Mouse (Mus musculus) midbrain, embryonic 16.5 days (tissue): Measurements from ENCODE around the gene 4931429L15Rik. TPM values are rescaled to one million over a fixed set of nuclear protein-coding genes. Genes with fewer than 3 reads are reported as not detected.
A peak's percentile ranks its signal among the peaks of the same experiment; 100 is the strongest.

Experiments used
- ATAC-seq: fragments of 200-750 bp; cut with Nextera tagmentation; 2 replicates; pipeline ENCODE4 v1.8.0; 2017; ENCODE audit warnings: moderate TSS enrichment
- H3K27ac ChIP-seq: fragments of 300-500 bp; sonication (generic); 2 replicates; pipeline ENCODE4 v1.5.1; 2014; ENCODE audit warnings: mild to moderate bottlenecking, low read length, mixed read lengths
- H3K27me3 ChIP-seq: fragments of 300-500 bp; sonication (generic); 2 replicates; pipeline ENCODE4 v1.6.1; 2014; ENCODE audit warnings: low read depth, low read length, mixed read lengths; ENCODE audit not compliant: control insufficient read depth, insufficient read depth
- H3K36me3 ChIP-seq: fragments of 300-500 bp; sonication (generic); 2 replicates; pipeline ENCODE4 v1.6.1; 2014; ENCODE audit warnings: mild to moderate bottlenecking, low read length, moderate library complexity, mixed read lengths; ENCODE audit not compliant: control insufficient read depth, insufficient read depth
- H3K4me1 ChIP-seq: fragments of 300-500 bp; sonication (generic); 2 replicates; pipeline ENCODE4 v1.6.1; 2014; ENCODE audit warnings: mild to moderate bottlenecking, low read length, mixed read lengths; ENCODE audit not compliant: control insufficient read depth, insufficient read depth
- H3K4me2 ChIP-seq: fragments of 300-500 bp; sonication (generic); 2 replicates; pipeline ENCODE4 v1.6.1; 2014; ENCODE audit warnings: mild to moderate bottlenecking, low read length, mixed read lengths
- H3K4me3 ChIP-seq: fragments of 300-500 bp; sonication (generic); 2 replicates; pipeline ENCODE4 v1.5.1; 2014; ENCODE audit warnings: low read depth, mild to moderate bottlenecking, low read length, moderate library complexity, mixed read lengths
- H3K9ac ChIP-seq: fragments of 300-500 bp; sonication (generic); 2 replicates; pipeline ENCODE4 v1.6.1; 2014; ENCODE audit warnings: low read depth, low read length, mixed read lengths
- H3K9me3 ChIP-seq: fragments of 300-500 bp; sonication (generic); replicated peaks from 2 replicates; pipeline ENCODE4 v1.6.1; 2014; ENCODE audit warnings: mild to moderate bottlenecking, low read length, mixed read lengths; ENCODE audit not compliant: control insufficient read depth, poor library complexity, severe bottlenecking
- WGBS: fragments of 180-500 bp; shearing (Covaris S2); extraction: QIAGEN DNeasy Blood & Tissue Kit; methylation state at CpG from one replicate; pipeline ENCODE4 v1.1.7; 2014; 5-methylcytosine and 5-hydroxymethylcytosine counted together
- polyA plus RNA-seq: library from polyadenylated mRNA; unstranded; fragments of >200 nt; fragmentation: Nextera tagmentation; extraction: Ambion mirVana; gene quantifications from 2 replicates; pipeline ENCODE4 v1.2.1, GENCODE M21; 2015

The 4931429L15Rik gene
- polyA plus RNA-seq, 1 experiment from 2014 or later, result not detected

DNA sequence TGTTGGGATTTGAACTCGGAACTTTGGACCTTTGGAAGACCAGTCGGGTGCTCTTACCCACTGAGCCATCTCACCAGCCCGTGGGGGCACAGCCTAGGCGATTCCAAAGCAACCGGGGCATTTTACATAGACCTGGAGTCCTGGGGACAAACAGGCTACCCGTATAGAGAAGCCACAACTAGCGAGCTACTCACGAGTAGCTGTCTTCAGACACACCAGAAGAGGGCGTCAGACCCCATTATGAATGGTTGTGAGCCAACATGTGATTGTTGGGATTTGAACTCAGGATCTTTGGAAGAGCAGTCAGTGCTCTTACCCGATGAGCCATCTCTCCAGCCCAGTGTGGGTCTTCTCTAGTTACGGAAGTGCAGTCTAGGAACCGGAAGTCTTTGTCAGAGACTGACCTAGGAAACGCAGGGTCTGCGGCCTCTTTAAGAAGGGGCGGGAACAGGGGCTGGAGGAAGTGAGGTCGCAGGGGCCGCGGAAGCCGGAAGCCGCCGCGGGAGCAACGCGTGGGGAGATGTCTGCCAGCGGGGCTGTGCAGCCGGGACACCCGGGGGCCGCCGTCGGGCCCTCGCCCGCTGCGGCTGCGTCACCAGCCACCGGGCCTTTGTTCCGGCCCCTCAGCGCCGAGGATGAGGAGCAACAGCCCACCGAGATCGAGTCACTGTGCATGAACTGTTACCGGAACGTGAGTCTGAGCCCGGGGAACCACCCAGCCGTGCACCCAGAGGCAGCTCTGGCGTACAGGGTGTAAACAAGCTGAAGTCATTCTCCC lies 46.9 kb downstream of the 4931429L15Rik start, which contains the start of gene Zpr1:
Gene Zpr1, plus strand, starts transcription at position 388 of the 778 bp plus-strand sequence.
- Histone ChIP-seq H3K4me2 (peak within 1 kb of the TSS; percentile 80), H3K27ac (peak within 1 kb of the TSS; percentile 59), H3K4me3 (peak within 1 kb of the TSS; percentile 72), H3K36me3 (peaks cover 23% of the 10 kb centered on the region), H3K27me3 (peaks cover 15% of the 10 kb centered on the region), H3K9me3 (no peaks in the 10 kb centered on the region), H3K9ac (peak within 1 kb of the TSS; percentile 74), H3K4me1 (peaks cover 6% of the 10 kb centered on the region)
- ATAC-seq, result peak; percentile 97
- whole genome bisulfite sequencing, result 5% methylated on average over 42 of the region's 45 CpGs

DNA sequence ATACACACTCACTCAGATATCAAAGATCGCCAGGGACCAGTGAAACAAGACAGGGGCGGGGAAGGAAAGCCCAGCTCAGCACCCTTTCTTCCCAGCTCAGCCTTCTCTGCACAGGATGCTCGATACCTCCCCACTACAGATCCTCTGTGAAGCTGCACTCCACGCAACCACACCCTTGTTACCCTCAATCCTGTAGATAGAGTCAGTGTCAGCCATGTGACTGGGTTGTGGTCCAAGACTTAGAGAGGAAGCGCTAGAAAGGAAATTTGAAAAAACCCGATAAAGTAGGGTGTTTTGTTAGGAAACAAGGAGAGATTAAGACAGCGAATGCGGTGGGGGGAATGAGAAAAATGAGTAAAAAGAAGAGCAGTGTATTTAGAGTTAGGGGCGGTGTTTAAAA lies 47.7 kb downstream of the 4931429L15Rik start:
- Histone ChIP-seq H3K27me3 (peaks cover 19% of the 10 kb centered on the region), H3K9ac (no peak overlapping the region), H3K9me3 (no peaks in the 10 kb centered on the region), H3K27ac (no peak overlapping the region), H3K36me3 (peaks cover 16% of the 10 kb centered on the region), H3K4me2 (no peak overlapping the region), H3K4me1 (peaks cover 6% of the 10 kb centered on the region), H3K4me3 (no peak overlapping the region)
- no peak for ATAC-seq
- WGBS, result 86% methylated on average over 9 of the region's 9 CpGs

DNA sequence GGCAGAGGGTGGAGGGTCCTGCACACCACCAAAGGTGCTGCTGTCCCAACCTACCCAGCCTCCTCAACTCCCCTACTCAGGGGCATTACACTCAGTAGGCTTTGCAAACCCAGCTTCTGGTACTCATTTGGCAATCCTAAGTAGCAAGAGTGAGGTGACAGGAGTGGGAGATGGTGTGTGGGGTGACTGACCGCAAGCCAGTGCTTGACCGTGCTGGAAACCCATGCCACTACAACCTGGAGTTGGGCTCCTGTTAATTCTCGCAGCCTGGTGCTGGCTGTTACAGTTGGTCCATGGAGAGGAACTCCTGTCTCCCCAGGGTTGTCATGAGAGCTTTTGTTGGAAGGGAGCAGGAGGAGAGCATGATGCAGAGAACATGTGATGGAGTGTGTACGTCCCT lies 49.0 kb downstream of the 4931429L15Rik start:
- H3K27me3 ChIP-seq, result peaks cover 19% of the 10 kb centered on the region
- no peak overlapping the region for H3K9ac ChIP-seq
- peaks cover 3% of the 10 kb centered on the region for H3K36me3 ChIP-seq
- H3K4me1 ChIP-seq, result peaks cover 6% of the 10 kb centered on the region
- 94% methylated on average over 4 of the region's 4 CpGs for WGBS
- no peak overlapping the region for H3K27ac ChIP-seq
- H3K9me3 ChIP-seq, result no peaks in the 10 kb centered on the region
- no peak overlapping the region for H3K4me3 ChIP-seq
- no peak for ATAC-seq
- no peak overlapping the region for H3K4me2 ChIP-seq

DNA sequence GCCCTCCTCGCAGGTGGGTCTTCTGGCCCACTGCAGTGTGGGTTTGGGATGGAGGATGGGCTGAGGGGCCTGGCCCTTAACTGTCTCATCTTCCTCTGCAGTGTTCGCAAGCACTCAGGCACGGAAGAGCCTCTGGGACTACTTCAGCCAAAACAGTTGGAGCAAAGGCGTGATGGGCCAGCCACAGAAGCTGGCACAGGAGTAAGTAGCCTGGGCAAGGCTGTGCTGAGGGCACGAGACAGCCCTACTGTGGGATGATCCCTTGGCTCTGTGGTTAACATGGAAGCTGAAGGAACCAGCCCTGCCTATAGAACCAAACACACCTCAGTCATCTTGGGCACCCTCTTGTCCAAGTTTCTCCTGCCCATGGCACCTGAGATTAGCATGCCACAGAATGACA lies 50.7 kb downstream of the 4931429L15Rik start:
- H3K36me3 ChIP-seq, result no peaks in the 10 kb centered on the region
- peaks cover 6% of the 10 kb centered on the region for H3K4me1 ChIP-seq
- no peak for ATAC-seq
- peaks cover 19% of the 10 kb centered on the region for H3K27me3 ChIP-seq
- no peaks in the 10 kb centered on the region for H3K9me3 ChIP-seq
- H3K4me2 ChIP-seq, result no peak overlapping the region
- 86% methylated on average over 5 of the region's 5 CpGs for WGBS
- no peak overlapping the region for H3K4me3 ChIP-seq
- no peak overlapping the region for H3K9ac ChIP-seq
- H3K27ac ChIP-seq, result no peak overlapping the region

DNA sequence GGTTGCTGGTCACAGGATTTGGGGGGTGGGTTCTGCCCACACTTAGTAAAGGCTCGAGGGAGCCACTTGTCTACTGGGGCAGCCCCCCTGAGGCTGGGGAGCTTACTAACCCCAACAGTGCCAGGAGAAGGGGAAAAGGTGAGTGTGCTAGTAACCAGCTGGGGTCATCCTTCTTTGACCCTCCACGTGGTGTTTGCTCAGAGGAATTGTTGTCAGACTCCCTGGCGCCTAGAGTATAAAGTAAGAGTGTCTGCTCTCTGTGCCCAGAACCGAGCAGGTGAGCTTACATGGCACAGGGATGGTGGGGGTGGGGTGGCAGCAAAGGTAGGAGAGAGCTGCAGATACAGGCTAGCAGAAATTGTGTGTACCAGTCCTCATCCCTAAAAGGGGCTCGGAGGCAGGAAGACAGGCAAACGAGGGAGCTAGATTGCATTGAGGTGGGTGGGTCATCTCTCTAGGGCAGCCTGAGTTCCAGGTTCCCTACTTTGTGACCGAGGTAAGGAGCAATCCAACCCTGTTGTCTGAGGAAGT lies 51.4 kb downstream of the 4931429L15Rik start, which contains the start of gene Apoa5:
Gene Apoa5, plus strand, starts transcription at position 291 of the 531 bp plus-strand sequence.
- 62% methylated on average over 7 of the region's 7 CpGs for WGBS
- no peak within 1 kb of the TSS for H3K4me2 ChIP-seq
- no peak within 1 kb of the TSS for H3K4me3 ChIP-seq
- H3K27me3 ChIP-seq, result peaks cover 19% of the 10 kb centered on the region
- H3K9ac ChIP-seq, result no peak within 1 kb of the TSS
- H3K36me3 ChIP-seq, result no peaks in the 10 kb centered on the region
- no peak within 1 kb of the TSS for H3K27ac ChIP-seq
- no peaks in the 10 kb centered on the region; the same call in 1 of the 2 replicates for H3K4me1 ChIP-seq
- ATAC-seq, result no peak
- H3K9me3 ChIP-seq, result no peaks in the 10 kb centered on the region

DNA sequence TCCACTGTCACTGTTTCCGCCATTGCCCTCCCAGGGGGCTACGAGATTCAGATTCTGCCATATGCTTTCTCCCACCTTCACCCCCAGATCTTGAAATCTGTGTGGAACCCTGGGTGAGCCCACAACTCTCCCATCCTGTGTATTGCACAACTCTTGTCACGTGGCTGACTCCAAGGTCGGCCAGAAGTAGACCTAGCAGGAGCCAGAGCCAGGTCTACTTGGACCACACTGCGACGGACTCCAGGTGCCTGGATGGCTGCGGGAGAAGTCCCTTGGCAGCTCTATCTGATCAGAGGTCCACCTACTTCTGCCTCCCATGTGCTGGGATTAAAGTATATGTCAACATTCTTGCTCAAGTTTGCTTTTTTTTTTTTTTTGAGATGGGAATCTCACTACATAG lies 58.7 kb downstream of the 4931429L15Rik start:
- no peaks in the 10 kb centered on the region for H3K4me1 ChIP-seq
- ATAC-seq, result no peak
- H3K27ac ChIP-seq, result no peak overlapping the region
- no peaks in the 10 kb centered on the region for H3K9me3 ChIP-seq
- no peak overlapping the region for H3K9ac ChIP-seq
- no peak overlapping the region for H3K4me2 ChIP-seq
- 85% methylated on average over 7 of the region's 7 CpGs for WGBS
- no peaks in the 10 kb centered on the region for H3K36me3 ChIP-seq
- no peak overlapping the region for H3K4me3 ChIP-seq
- H3K27me3 ChIP-seq, result peaks cover 5% of the 10 kb centered on the region

DNA sequence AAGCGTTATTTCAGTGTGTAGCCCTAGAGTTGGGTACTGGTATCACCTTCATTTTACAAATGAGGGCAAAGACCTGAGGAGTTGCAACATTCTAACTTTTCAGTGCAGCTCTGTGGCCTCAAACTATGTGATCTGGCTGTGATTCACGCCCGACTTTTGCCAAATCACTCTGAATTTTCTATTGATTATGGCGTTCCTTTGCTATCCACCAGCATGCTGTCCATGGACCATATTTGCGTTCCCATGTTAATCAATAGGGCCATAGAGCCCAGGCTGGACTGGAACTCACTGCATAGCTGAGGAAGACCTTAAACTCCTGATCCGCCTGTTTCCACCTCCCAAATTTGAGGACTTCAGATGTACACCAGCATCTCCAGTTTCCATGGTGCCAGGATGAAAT lies 60.7 kb downstream of the 4931429L15Rik start:
- Histone ChIP-seq H3K27me3 (peaks cover 8% of the 10 kb centered on the region), H3K4me2 (no peak overlapping the region), H3K36me3 (no peaks in the 10 kb centered on the region), H3K4me1 (no peaks in the 10 kb centered on the region), H3K9ac (no peak overlapping the region), H3K4me3 (no peak overlapping the region), H3K27ac (no peak overlapping the region), H3K9me3 (no peaks in the 10 kb centered on the region)
- 91% methylated on average over 6 of the region's 6 CpGs for WGBS
- ATAC-seq, result no peak

DNA sequence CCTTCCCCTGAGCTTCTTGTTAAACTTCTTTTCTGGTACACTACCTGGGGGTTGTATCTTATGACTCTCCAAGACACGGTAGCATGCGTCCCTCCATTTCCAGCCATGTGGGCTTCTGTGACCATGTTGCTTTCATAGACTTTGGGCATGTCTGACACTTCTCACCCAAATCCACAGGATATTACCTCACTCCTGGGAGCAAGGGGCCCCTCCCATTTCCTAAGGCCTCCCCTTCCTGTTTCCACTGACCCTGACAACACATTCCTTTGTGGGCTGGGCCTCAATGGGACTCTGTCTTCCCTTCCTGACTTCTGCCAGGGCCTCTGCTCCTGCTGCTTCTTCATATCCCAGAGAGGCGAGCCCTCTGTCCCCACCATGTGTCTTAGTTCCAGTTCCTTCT lies 62.2 kb downstream of the 4931429L15Rik start:
- Histone ChIP-seq H3K4me1 (no peaks in the 10 kb centered on the region), H3K9me3 (no peaks in the 10 kb centered on the region), H3K4me2 (no peak overlapping the region), H3K36me3 (no peaks in the 10 kb centered on the region), H3K27ac (no peak overlapping the region), H3K27me3 (peaks cover 8% of the 10 kb centered on the region), H3K9ac (no peak overlapping the region), H3K4me3 (no peak overlapping the region)
- no peak for ATAC-seq
- 85% methylated on average over 3 of the region's 3 CpGs for WGBS

DNA sequence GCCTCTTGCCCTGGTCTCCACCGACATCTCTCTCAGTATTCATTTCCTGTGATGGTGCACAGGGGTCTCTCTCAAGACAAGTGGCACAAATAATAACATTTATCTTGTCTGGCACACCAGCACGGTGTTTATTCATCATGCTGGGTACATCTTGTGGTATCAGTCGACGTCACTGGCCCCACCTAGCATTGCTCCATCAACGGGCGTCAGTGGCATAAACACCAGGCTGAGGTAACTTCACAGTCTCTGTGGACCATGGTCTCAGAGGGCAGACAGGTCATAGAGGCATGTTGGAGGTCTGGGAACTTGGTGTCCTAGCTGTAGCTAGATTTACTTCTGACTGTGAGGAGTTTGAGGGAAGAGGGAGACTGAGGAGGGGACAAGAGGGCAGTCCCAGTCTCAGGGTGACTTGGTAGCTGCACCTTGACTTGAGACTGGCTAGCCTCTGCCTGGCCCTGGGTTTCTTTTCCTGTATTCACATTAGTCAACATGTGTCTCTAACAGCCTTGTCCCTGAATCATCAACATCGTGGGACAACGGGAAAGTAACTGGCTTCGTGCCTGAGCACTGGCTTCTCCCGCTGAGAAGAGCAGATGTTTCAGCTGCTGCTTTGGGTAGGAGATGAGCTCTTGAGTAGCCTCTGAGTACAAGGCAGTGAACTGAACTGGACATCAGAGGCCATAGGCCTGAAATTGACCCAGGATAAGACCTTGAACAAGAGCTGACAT lies 63.0 kb downstream of the 4931429L15Rik start:
- H3K36me3 ChIP-seq, result no peaks in the 10 kb centered on the region
- H3K27me3 ChIP-seq, result peaks cover 10% of the 10 kb centered on the region
- no peaks in the 10 kb centered on the region for H3K9me3 ChIP-seq
- no peaks in the 10 kb centered on the region for H3K4me1 ChIP-seq
- H3K27ac ChIP-seq, result no peak overlapping the region
- H3K4me2 ChIP-seq, result no peak overlapping the region
- H3K4me3 ChIP-seq, result no peak overlapping the region
- 90% methylated on average over 10 of the region's 10 CpGs for WGBS
- no peak overlapping the region for H3K9ac ChIP-seq
- ATAC-seq, result no peak
